Mouse (Mus musculus): ENCODE results near the gene Alkal2.

DNA sequence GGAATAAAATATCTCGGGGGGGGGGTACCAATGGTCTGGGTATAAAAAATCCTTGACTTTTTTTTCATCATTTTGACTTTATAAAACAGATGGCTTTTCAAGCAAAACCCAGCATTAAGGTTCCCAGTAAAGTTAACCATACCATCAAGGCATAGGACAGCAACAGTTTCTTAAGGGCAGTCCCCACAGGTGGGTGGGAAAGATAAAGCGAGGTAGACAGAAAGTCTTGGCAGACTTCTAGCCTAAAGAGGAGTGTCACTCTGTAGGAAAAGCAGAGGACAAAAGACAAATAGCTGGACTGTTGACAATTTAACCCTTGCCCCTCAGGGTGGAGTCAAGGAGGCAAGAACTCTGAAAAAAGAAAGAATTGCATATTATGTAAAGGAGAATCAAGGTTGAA, 25.8 kb downstream of the Alkal2 start:
- TF ChIP-seq CTCF (IDR thresholded peaks at IDR 0.05; ENCODE audit: low read depth) (no peak), EP300 (optimal IDR thresholded peaks at IDR 0.05) (no peak)

Measured in stomach, postnatal 0 days (tissue).